Mouse (Mus musculus) ES-Bruce4 (cell line): ENCODE data around the gene Tll2.

Source experiments
- CTCF ChIP-seq: IDR thresholded peaks from one replicate; pipeline ENCODE4 v1.8.1; 2011; ENCODE audit warnings: low read depth, low read length
- POLR2A ChIP-seq: IDR thresholded peaks from one replicate; pipeline ENCODE4 v1.8.1; 2011; ENCODE audit warnings: low read length; ENCODE audit not compliant: insufficient read depth

DNA sequence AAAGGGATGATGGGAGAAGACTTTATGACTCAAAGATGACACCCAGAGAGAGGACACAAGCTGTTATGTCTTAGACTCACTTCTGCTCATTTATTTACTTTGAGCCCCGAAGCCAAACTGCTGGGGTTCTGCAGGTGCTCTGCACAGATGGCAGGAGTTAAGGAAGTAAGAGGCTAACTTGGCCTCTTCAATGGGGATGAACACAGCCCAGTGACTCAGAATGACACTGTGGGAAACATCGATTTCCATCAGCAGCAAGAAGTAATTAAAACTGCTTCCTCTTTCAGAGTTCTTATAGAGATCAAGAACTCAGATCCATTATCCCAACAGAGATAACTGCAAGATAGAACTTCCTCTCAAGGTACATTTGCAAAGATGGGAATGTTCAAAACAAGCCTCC is 29.8 kb downstream of the Tll2 start:
- TF ChIP-seq POLR2A (no peak), CTCF (no peak)
